Mouse (Mus musculus) cortical plate, adult 2 months (tissue): ENCODE data around the gene L3mbtl4.

Source experiments
- CTCF ChIP-seq: fragments of 200-500 bp; IDR thresholded peaks from 2 replicates; pipeline ENCODE4 v1.5.1; 2011; ENCODE audit warnings: mild to moderate bottlenecking, control low read depth, low read length; ENCODE audit not compliant: insufficient read depth; ENCODE audit errors: extremely low read depth
- POLR2A ChIP-seq: fragments of 200-500 bp; IDR thresholded peaks from 2 replicates; pipeline ENCODE4 v1.6.1; 2011; ENCODE audit warnings: mild to moderate bottlenecking, low read length, control low read depth; ENCODE audit not compliant: insufficient read depth; ENCODE audit errors: extremely low read depth

DNA sequence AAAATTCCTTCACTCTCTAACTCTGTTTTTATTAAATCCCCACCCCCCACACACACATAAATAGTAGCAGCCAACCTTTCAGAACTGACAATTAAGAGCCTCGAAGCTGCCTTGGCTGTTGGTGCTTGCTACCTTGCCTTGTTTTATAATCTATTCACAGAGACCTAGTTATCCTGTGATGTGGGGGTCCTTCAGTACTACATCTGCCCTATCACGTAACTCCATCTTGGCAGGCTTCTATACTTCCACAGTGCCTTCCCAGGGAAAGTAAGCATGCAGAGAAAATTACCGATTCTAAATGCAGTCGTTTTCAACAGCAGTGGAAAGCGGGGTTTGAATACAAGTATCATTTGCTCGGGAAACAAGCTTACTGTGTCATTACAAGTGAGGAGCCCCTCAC, 476.9 kb downstream of the L3mbtl4 start:
- no peak for TF ChIP-seq POLR2A
- TF ChIP-seq CTCF: no peak
